Mouse (Mus musculus) lung, adult 2 months (tissue): ENCODE results near the gene Trim44.

ENCODE experiments used
- CTCF ChIP-seq: fragments of 200-500 bp; IDR thresholded peaks from 2 replicates; pipeline ENCODE4 v1.5.1; 2011; ENCODE audit warnings: mild to moderate bottlenecking, low read length, control low read depth; ENCODE audit not compliant: insufficient read depth
- POLR2A ChIP-seq: fragments of 200-500 bp; IDR thresholded peaks from 2 replicates; pipeline ENCODE4 v1.6.1; 2011; ENCODE audit warnings: low read depth, mild to moderate bottlenecking, control low read depth, low read length, borderline replicate concordance; ENCODE audit errors: extremely low read depth

DNA sequence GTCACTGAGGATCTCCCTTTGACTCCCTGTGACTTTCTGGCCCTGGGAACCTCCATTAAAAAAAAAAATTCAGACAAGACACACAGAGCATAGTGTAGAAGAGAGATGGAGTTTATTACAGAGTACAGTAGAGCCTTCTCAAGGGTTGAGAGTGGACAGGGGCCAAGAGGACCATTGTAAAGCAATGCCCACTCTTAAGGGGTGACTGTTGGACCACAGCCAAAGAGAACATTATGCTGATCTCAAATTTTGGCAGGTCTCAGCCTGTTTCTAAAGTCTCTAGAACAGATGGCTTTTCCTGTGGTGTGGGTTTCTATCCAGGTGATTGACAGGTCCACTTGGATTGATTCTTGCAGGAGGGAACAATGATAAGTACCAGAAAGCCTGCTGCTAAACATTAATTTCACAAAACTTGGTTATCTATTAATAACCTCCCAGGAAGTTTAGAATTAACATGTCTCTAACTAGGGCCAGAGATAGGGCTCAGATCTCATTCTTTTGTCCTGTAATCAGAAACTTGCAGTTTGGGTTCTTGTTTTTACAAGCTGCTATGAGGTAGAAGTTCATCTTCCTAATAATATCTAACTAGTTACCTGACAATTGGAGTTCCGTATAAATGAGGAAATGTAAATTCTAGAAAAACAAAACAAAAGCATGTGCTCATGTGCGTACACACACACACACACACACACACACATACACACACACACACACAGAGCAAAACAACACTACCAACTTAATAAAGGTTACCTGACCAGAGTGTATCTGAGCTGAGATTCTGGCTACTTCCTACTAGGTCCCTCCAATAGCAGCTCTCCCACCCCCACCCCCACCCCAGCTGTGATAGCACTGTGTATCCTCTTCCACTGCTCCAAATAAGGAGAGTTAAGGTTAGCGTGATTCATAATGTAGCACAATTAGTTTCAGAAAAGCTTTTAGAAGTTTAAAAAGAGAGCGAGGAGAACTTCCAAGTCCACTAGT is 1.0 kb downstream of the Trim44 start:
- TF ChIP-seq CTCF (no peak), POLR2A (no peak)
